21 mouse cellular contexts compared by ENCODE assay signal in genomic region chr7:113919505-113919904, GRCm38 (mm10).
DNase-seq lines count a peak whose midpoint lies in the region; ATAC-seq and TF ChIP-seq lines count a peak whose summit lies in the region.
"Had no signal": no experiment of that assay in that cellular context is flagged by ENCODE, and none has a peak within 500 bp of the region (broad histone marks: within the 10 kb centered on the region; RNA-seq: fewer than 3 reads in every experiment).

No protein-coding gene starts in this region.

- H3K9ac ChIP-seq in hindbrain, postnatal 0 days (replicated peaks; ENCODE audit: low read length): no peak overlapping the region
- H3K9ac ChIP-seq in hindbrain, embryonic 14.5 days: no peak overlapping the region
- H3K9ac ChIP-seq: forebrain, embryonic 12.5 days; heart, embryonic 15.5 days; hindbrain, embryonic 12.5 days had no signal

- H3K27ac ChIP-seq in hindbrain, postnatal 0 days: 0 out of 2 replicates have a peak overlapping the region, but pooled peaks have one; percentile 32
- no peak overlapping the region for H3K27ac ChIP-seq in hindbrain, embryonic 14.5 days
- H3K27ac ChIP-seq: embryonic facial prominence, embryonic 10.5 days; forebrain, embryonic 12.5 days; heart, embryonic 15.5 days; hindbrain, embryonic 12.5 days had no signal

- no peak for ATAC-seq in hindbrain, postnatal 0 days
- no peak for ATAC-seq in hindbrain, embryonic 14.5 days (ENCODE audit: low FRiP score)
- ATAC-seq: activated CD4-positive, CD25-positive, alpha-beta regulatory T cell, adult 4 months; CD4-positive, CD25-positive, alpha-beta regulatory T cell, adult 4 months; intestine, embryonic 16.5 days; lung, postnatal 0 days; Patski had no signal

- H3K4me3 ChIP-seq in hindbrain, postnatal 0 days (ENCODE audit: low read length): no peak overlapping the region
- H3K4me3 ChIP-seq in hindbrain, embryonic 14.5 days (replicated peaks; ENCODE audit: low read length): no peak overlapping the region
- H3K4me3 ChIP-seq: embryonic facial prominence, embryonic 10.5 days; forebrain, embryonic 12.5 days; heart, embryonic 15.5 days; hindbrain, embryonic 12.5 days had no signal

- no peaks in the 10 kb centered on the region for H3K27me3 ChIP-seq in hindbrain, postnatal 0 days (ENCODE audit: insufficient read depth, low read length)
- H3K27me3 ChIP-seq in hindbrain, embryonic 14.5 days (ENCODE audit: control insufficient read depth, insufficient read depth, low read length): no peaks in the 10 kb centered on the region
- H3K27me3 ChIP-seq: forebrain, embryonic 12.5 days; heart, embryonic 15.5 days; hindbrain, embryonic 12.5 days; Patski had no signal

- no peak for TF ChIP-seq CTCF in hindbrain, postnatal 0 days (IDR thresholded peaks at IDR 0.05; ENCODE audit: low read depth)

- no peak overlapping the region for H3K4me2 ChIP-seq in hindbrain, postnatal 0 days (ENCODE audit: low read depth, low read length)
- no peak overlapping the region for H3K4me2 ChIP-seq in hindbrain, embryonic 14.5 days (replicated peaks)
- H3K4me2 ChIP-seq: forebrain, embryonic 12.5 days; heart, embryonic 15.5 days; hindbrain, embryonic 12.5 days; midbrain, embryonic 11.5 days had no signal

- 0 out of 2 replicates have a peak, but pooled peaks cover 3% of the 10 kb centered on the region for H3K4me1 ChIP-seq in hindbrain, postnatal 0 days (ENCODE audit: insufficient read depth, low read length)
- H3K4me1 ChIP-seq in hindbrain, embryonic 14.5 days (replicated peaks; ENCODE audit: control insufficient read depth, insufficient read depth, low read length): no peaks in the 10 kb centered on the region
- H3K4me1 ChIP-seq: embryonic facial prominence, embryonic 10.5 days; forebrain, embryonic 12.5 days; heart, embryonic 15.5 days; hindbrain, embryonic 12.5 days had no signal

- no peaks in the 10 kb centered on the region for H3K36me3 ChIP-seq in hindbrain, postnatal 0 days (ENCODE audit: insufficient read depth, low read length)
- no peaks in the 10 kb centered on the region for H3K36me3 ChIP-seq in hindbrain, embryonic 14.5 days (replicated peaks; ENCODE audit: control insufficient read depth, insufficient read depth)
- H3K36me3 ChIP-seq: embryonic facial prominence, embryonic 10.5 days; forebrain, embryonic 12.5 days; heart, embryonic 15.5 days; hindbrain, embryonic 12.5 days had no signal

- WGBS in hindbrain, postnatal 0 days: 66% methylated on average over 4 of the region's 4 CpGs
- WGBS in hindbrain, embryonic 14.5 days: 83% methylated on average over 4 of the region's 4 CpGs

- 0 out of 2 replicates have a peak, but pooled peaks cover 5% of the 10 kb centered on the region for H3K9me3 ChIP-seq in hindbrain, postnatal 0 days (ENCODE audit: low read length)
- 0 out of 2 replicates have a peak, but pooled peaks cover 5% of the 10 kb centered on the region for H3K9me3 ChIP-seq in hindbrain, embryonic 14.5 days (ENCODE audit: control insufficient read depth, low read length)
- H3K9me3 ChIP-seq: embryonic facial prominence, embryonic 10.5 days; forebrain, embryonic 12.5 days; heart, embryonic 15.5 days; hindbrain, embryonic 12.5 days had no signal

- DNase-seq in cerebellum, adult 18-20 months: peak; percentile 25 to 29
- DNase-seq in cerebellum, adult 8-10 months: no peak
- DNase-seq in gastrocnemius, adult 18-20 months (ENCODE audit: low spot score): peak; percentile 24
- no peak for DNase-seq in gastrocnemius, postnatal 36 days
- DNase-seq in hindbrain, postnatal 0 days (ENCODE audit: low spot score): peak; percentile 12
- DNase-seq in hindbrain, embryonic 14.5 days (ENCODE audit: low spot score): no peak
- DNase-seq in brain, adult 2 months (ENCODE audit: low read depth, low spot score): peak; percentile 30
- DNase-seq: adrenal gland, postnatal 25 days; kidney, postnatal 36 days; liver; thymus, postnatal 25 days had no signal

- intact Hi-C loops in gastrocnemius, postnatal 36 days (cut with DNase I): no loop called here

Comparison
In these comparisons a context has a peak if more than half of its experiments do, and no peak if none do; other contexts are left out.
1. DNase-seq: peak in cerebellum, adult 18-20 months (2 of 2), gastrocnemius, adult 18-20 months (single experiment), hindbrain, postnatal 0 days (single experiment) and brain, adult 2 months (single experiment); none in cerebellum, adult 8-10 months (single experiment), gastrocnemius, postnatal 36 days (0 of 2) and hindbrain, embryonic 14.5 days (single experiment).